Mouse (Mus musculus) CH12.LX (cell line): ENCODE measurements around the gene Pla1a. TPM values are rescaled to one million over a fixed set of nuclear protein-coding genes. Genes with fewer than 3 reads are reported as not detected.

ENCODE experiments used
- DNase-seq: peaks from one replicate; pipeline ENCODE4 v3.0.0-alpha.2; 2013; ENCODE audit errors: extremely low read depth
- H3K27ac ChIP-seq: 2 replicates; pipeline ENCODE4 v1.5.1; 2012; ENCODE audit warnings: low read depth, mild to moderate bottlenecking, control low read depth, moderate library complexity; ENCODE audit not compliant: insufficient read depth
- H3K27me3 ChIP-seq: replicated peaks from 2 replicates; pipeline ENCODE3; 2012; ENCODE audit warnings: inconsistent platforms
- H3K36me3 ChIP-seq, 2 experiments: replicated peaks in 1 of 2; 2 replicates each; pipeline versions ENCODE3 to v1.6.1; 2012; ENCODE audit warnings: inconsistent platforms in 1 of 2, low read length in 1 of 2, mild to moderate bottlenecking in 1 of 2, mixed read lengths in 1 of 2, moderate library complexity in 1 of 2; ENCODE audit not compliant: control insufficient read depth in 1 of 2, insufficient read depth in 1 of 2
- H3K4me1 ChIP-seq, 2 experiments: 2 replicates each; pipeline ENCODE4 v1.6.1; 2012; ENCODE audit warnings: inconsistent platforms in 1 of 2, moderate library complexity in 1 of 2; ENCODE audit not compliant: insufficient read depth in 2 of 2, control insufficient read depth in 1 of 2
- H3K4me2 ChIP-seq: 2 replicates; pipeline ENCODE4 v1.6.1; 2012; ENCODE audit warnings: low read depth, mild to moderate bottlenecking, control low read depth; ENCODE audit not compliant: poor library complexity, insufficient read depth, severe bottlenecking
- H3K4me3 ChIP-seq, 3 experiments: fragments of 150-350 bp in 1 of 3; sonication (generic) in 1 of 3; replicated peaks in 1 of 3; 2 replicates each; pipeline versions ENCODE3 to v1.5.1; 2011 to 2012; ENCODE audit warnings: low read depth in 2 of 3, low read length in 2 of 3, mild to moderate bottlenecking in 2 of 3, moderate library complexity in 2 of 3, control low read depth in 1 of 3, improper control_type of control experiment in 1 of 3, inconsistent platforms in 1 of 3, mixed read lengths in 1 of 3; ENCODE audit not compliant: poor library complexity in 1 of 3
- H3K79me2 ChIP-seq: replicated peaks from 2 replicates; pipeline ENCODE4 v1.6.1; 2012; ENCODE audit warnings: mild to moderate bottlenecking, moderate library complexity; ENCODE audit not compliant: control insufficient read depth, poor library complexity, insufficient read depth, severe bottlenecking; ENCODE audit errors: extremely low read depth
- H3K9ac ChIP-seq: 2 replicates; pipeline ENCODE4 v1.6.1; 2012; ENCODE audit warnings: low read depth, mild to moderate bottlenecking, control low read depth, moderate library complexity; ENCODE audit not compliant: insufficient read depth
- H3K9me3 ChIP-seq: replicated peaks from 2 replicates; pipeline ENCODE3; 2012; ENCODE audit warnings: low read length, inconsistent platforms, mixed read lengths
- CHD1 ChIP-seq: IDR thresholded peaks from 2 replicates; pipeline ENCODE4 v1.6.1; 2012; ENCODE audit warnings: low read depth, low read length, improper control_type of control experiment, inconsistent platforms
- CHD2 ChIP-seq: IDR thresholded peaks from 2 replicates; pipeline ENCODE4 v1.6.1; 2011; ENCODE audit warnings: low read length, improper control_type of control experiment
- E2F4 ChIP-seq: IDR thresholded peaks from 2 replicates; pipeline ENCODE4 v1.6.1; 2011; ENCODE audit warnings: low read depth, low read length, improper control_type of control experiment; ENCODE audit not compliant: insufficient replicate concordance
- ELF1 ChIP-seq: IDR thresholded peaks from 2 replicates; pipeline ENCODE4 v1.6.1; 2014; ENCODE audit warnings: low read depth, mild to moderate bottlenecking, inconsistent platforms, low read length, improper control_type of control experiment
- EP300 ChIP-seq: IDR thresholded peaks from 2 replicates; pipeline ENCODE4 v1.6.1; 2011; ENCODE audit warnings: low read length, improper control_type of control experiment
- ETS1 ChIP-seq: conservative IDR thresholded peaks from 2 replicates; pipeline ENCODE4 v1.6.1; 2012; ENCODE audit warnings: low read depth, mild to moderate bottlenecking, inconsistent platforms, low read length, improper control_type of control experiment, moderate library complexity
- GABPA ChIP-seq: IDR thresholded peaks from 2 replicates; pipeline ENCODE4 v1.6.1; 2012; ENCODE audit warnings: low read depth, low read length, improper control_type of control experiment, inconsistent platforms; ENCODE audit not compliant: insufficient replicate concordance
- HCFC1 ChIP-seq: IDR thresholded peaks from 2 replicates; pipeline ENCODE4 v1.6.1; 2012; ENCODE audit warnings: low read depth, mild to moderate bottlenecking, inconsistent platforms, low read length, improper control_type of control experiment
- IRF4 ChIP-seq: IDR thresholded peaks from 2 replicates; pipeline ENCODE4 v1.6.1; 2014; ENCODE audit warnings: low read depth, mild to moderate bottlenecking, inconsistent platforms, low read length, improper control_type of control experiment
- JUN ChIP-seq: IDR thresholded peaks from 2 replicates; pipeline ENCODE4 v1.6.1; 2011; ENCODE audit warnings: low read depth, mild to moderate bottlenecking, low read length, improper control_type of control experiment, moderate library complexity; ENCODE audit not compliant: insufficient read depth
- JUND ChIP-seq: conservative IDR thresholded peaks from 2 replicates; pipeline ENCODE4 v1.6.1; 2011; ENCODE audit warnings: low read depth, low read length, improper control_type of control experiment
- KAT2A ChIP-seq: IDR thresholded peaks from 2 replicates; pipeline ENCODE4 v1.6.1; 2012; ENCODE audit warnings: low read length, improper control_type of control experiment, inconsistent platforms; ENCODE audit not compliant: insufficient replicate concordance
- MAX ChIP-seq: IDR thresholded peaks from 2 replicates; pipeline ENCODE4 v1.6.1; 2011; ENCODE audit warnings: low read length, improper control_type of control experiment
- MAZ ChIP-seq: IDR thresholded peaks from 2 replicates; pipeline ENCODE4 v1.6.1; 2012; ENCODE audit warnings: low read depth, mild to moderate bottlenecking, inconsistent platforms, low read length, improper control_type of control experiment, moderate library complexity
- MEF2A ChIP-seq: IDR thresholded peaks from 2 replicates; pipeline ENCODE4 v1.6.1; 2014; ENCODE audit warnings: low read depth, mild to moderate bottlenecking, inconsistent platforms, low read length, improper control_type of control experiment, borderline replicate concordance
- MXI1 ChIP-seq: IDR thresholded peaks from 2 replicates; pipeline ENCODE4 v1.6.1; 2011; ENCODE audit warnings: mild to moderate bottlenecking, low read depth, low read length, improper control_type of control experiment
- MYC ChIP-seq: IDR thresholded peaks from 2 replicates; pipeline ENCODE4 v1.6.1; 2011; ENCODE audit warnings: low read depth, mild to moderate bottlenecking, improper control_type of control experiment, low read length
- NELFE ChIP-seq: IDR thresholded peaks from 2 replicates; pipeline ENCODE4 v1.6.1; 2011; ENCODE audit warnings: low read depth, low read length, improper control_type of control experiment
- PAX5 ChIP-seq: IDR thresholded peaks from 2 replicates; pipeline ENCODE4 v1.6.1; 2012; ENCODE audit warnings: low read length, inconsistent platforms, mixed read lengths
- POLR2AphosphoS2 ChIP-seq: IDR thresholded peaks from 2 replicates; pipeline ENCODE4 v1.6.1; 2011; ENCODE audit warnings: low read depth, low read length, improper control_type of control experiment
- RAD21 ChIP-seq: IDR thresholded peaks from 2 replicates; pipeline ENCODE4 v1.6.1; 2011; ENCODE audit warnings: low read depth, mild to moderate bottlenecking, low read length, improper control_type of control experiment, moderate library complexity
- RCOR1 ChIP-seq: conservative IDR thresholded peaks from 2 replicates; pipeline ENCODE4 v1.6.1; 2012; ENCODE audit warnings: low read depth, mild to moderate bottlenecking, inconsistent platforms, low read length, improper control_type of control experiment
- SIN3A ChIP-seq: IDR thresholded peaks from 2 replicates; pipeline ENCODE4 v1.6.1; 2012; ENCODE audit warnings: low read length, improper control_type of control experiment, inconsistent platforms
- SMC3 ChIP-seq: IDR thresholded peaks from 2 replicates; pipeline ENCODE4 v1.6.1; 2011; ENCODE audit warnings: low read depth, low read length, improper control_type of control experiment
- TBP ChIP-seq: conservative IDR thresholded peaks from 2 replicates; pipeline ENCODE4 v1.6.1; 2011; ENCODE audit warnings: low read depth, low read length, improper control_type of control experiment
- TCF12 ChIP-seq: IDR thresholded peaks from 2 replicates; pipeline ENCODE4 v1.6.1; 2014; ENCODE audit warnings: low read depth, mild to moderate bottlenecking, inconsistent platforms, low read length, improper control_type of control experiment
- USF1 ChIP-seq: IDR thresholded peaks from 2 replicates; pipeline ENCODE4 v1.6.1; 2014; ENCODE audit warnings: low read depth, mild to moderate bottlenecking, inconsistent platforms, low read length, improper control_type of control experiment
- ZC3H11A ChIP-seq: IDR thresholded peaks from 2 replicates; pipeline ENCODE4 v1.6.1; 2012; ENCODE audit warnings: low read depth, mild to moderate bottlenecking, inconsistent platforms, low read length, improper control_type of control experiment
- ZMIZ1 ChIP-seq: IDR thresholded peaks from 2 replicates; pipeline ENCODE4 v1.6.1; 2012; ENCODE audit warnings: low read depth, mild to moderate bottlenecking, inconsistent platforms, low read length, improper control_type of control experiment
- ZNF384 ChIP-seq: IDR thresholded peaks from 2 replicates; pipeline ENCODE4 v1.6.1; 2012; ENCODE audit warnings: low read depth, low read length, improper control_type of control experiment, inconsistent platforms
- dilution Hi-C: fragments of 300-500 bp; cut with MboI; formaldehyde crosslinking; loops from 2 replicates; pipeline ENCODE4 v1.14.3; 2020; ENCODE audit warnings: low sequenced_read_pairs; ENCODE audit not compliant: extremely low pct_unique_long_range_greater_than_20kb, extremely low pct_ligation_motif_present
- in situ Hi-C: fragments of 300-500 bp; cut with MboI; formaldehyde crosslinking; loops from 3 replicates; pipeline ENCODE4 v1.14.3; 2019; ENCODE audit warnings: low sequenced_read_pairs, low pct_ligation_motif_present, low pct_unique_long_range_greater_than_20kb, mixed read lengths
- polyA plus RNA-seq: library from polyadenylated mRNA; unstranded; fragments of >175 nt; gene quantifications from 2 replicates; pipeline ENCODE4 v1.2.1, GENCODE M21; 2012; ENCODE audit warnings: low read depth; ENCODE audit not compliant: insufficient read length
- total RNA-seq, 2 experiments: library from RNA; depleted of rRNA; stranded (reverse); fragments of 300-350 nt in 1 of 2; fragments of >200 nt in 1 of 2; gene quantifications; 2 replicates each; pipeline ENCODE4 v1.2.3; 2012 to 2014

Gene Pla1a
- total and polyA plus RNA-seq, 3 experiments, result 9.3 to 27.9 (median 14.3) TPM

DNA sequence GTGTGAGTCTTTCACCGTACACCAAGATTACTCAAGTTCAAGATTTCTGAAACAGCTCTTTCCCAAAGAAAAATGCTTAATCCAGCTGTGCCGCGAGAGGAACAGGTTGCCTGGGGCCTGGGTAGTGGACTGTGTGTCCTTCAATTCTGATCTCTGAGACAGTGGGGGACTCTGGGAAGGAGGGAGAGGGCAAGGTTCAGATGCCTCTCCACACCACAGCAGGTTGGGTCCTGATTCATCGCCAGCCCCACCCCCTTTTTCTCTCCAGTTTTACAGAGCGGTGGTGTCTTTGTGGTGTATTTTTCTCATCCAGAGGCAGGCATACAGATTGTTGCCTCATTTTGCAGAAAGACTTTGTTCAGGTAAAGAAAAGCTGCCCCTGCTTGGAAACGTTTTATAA, 34.7 kb downstream of the Pla1a start:
- dilution Hi-C loops, result no loop called here
- H3K9ac ChIP-seq, result 0 out of 2 replicates have a peak overlapping the region, but pooled peaks have one; percentile 6
- peaks cover 0 to 6% of the 10 kb centered on the region in 2 experiments for H3K36me3 ChIP-seq
- H3K79me2 ChIP-seq, result peaks cover 4% of the 10 kb centered on the region; the same call in 1 of the 2 replicates
- TF ChIP-seq MAZ, result no peak
- no peak for TF ChIP-seq ZNF384
- TF ChIP-seq MEF2A, result no peak
- 0 out of 2 replicates have a peak, but pooled peaks have one; percentile 5 for TF ChIP-seq ETS1
- TF ChIP-seq GABPA, result no peak
- no peak for TF ChIP-seq ZMIZ1
- no peak for TF ChIP-seq PAX5
- H3K4me1 ChIP-seq, result peaks cover 44 to 92% of the 10 kb centered on the region in 2 experiments
- H3K27ac ChIP-seq, result peak overlapping the region; percentile 52
- H3K4me3 ChIP-seq, result no peak overlapping the region
- no peak overlapping the region for H3K4me2 ChIP-seq
- H3K9me3 ChIP-seq, result no peaks in the 10 kb centered on the region
- H3K27me3 ChIP-seq, result no peaks in the 10 kb centered on the region
- DNase-seq, result no peak
- in situ Hi-C loops, result no loop called here

- Histone ChIP-seq H3K27ac (peak overlapping the region; percentile 99), H3K4me3 (peak overlapping the region; percentile 1 to 39 (median 8)), H3K9ac (peak overlapping the region; percentile 29), H3K4me2 (peak overlapping the region; percentile 68), H3K9me3 (no peaks in the 10 kb centered on the region), H3K27me3 (no peaks in the 10 kb centered on the region), H3K4me1 (peaks cover 45 to 80% of the 10 kb centered on the region in 2 experiments), H3K36me3 (peaks cover 0 to 6% of the 10 kb centered on the region in 2 experiments), H3K79me2 (peaks cover 4% of the 10 kb centered on the region; the same call in 1 of the 2 replicates)
- peak; percentile 93 for DNase-seq
- in situ Hi-C loops (no loop called here), dilution Hi-C loops (no loop called here)
- TF ChIP-seq SIN3A, result peak; percentile 87
- no peak for TF ChIP-seq CHD1
- TF ChIP-seq JUND, result peak; percentile 97
- peak; percentile 98 for TF ChIP-seq MEF2A
- peak; percentile 56; the same call in 1 of the 2 replicates for TF ChIP-seq HCFC1
- peak; percentile 80 for TF ChIP-seq MAZ
- TF ChIP-seq PAX5, result no peak
- TF ChIP-seq MAX, result peak; percentile 77
- peak; percentile 85 for TF ChIP-seq CHD2
- TF ChIP-seq NELFE, result peak; percentile 26; the same call in 1 of the 2 replicates
- TF ChIP-seq IRF4, result peak; percentile 95
- peak; percentile 15 for TF ChIP-seq RAD21
- TF ChIP-seq USF1, result no peak
- TF ChIP-seq ZC3H11A, result no peak; the same call in 1 of the 2 replicates
- peak; percentile 74 for TF ChIP-seq ZMIZ1
- TF ChIP-seq MXI1, result peak; percentile 89
- peak; percentile 95 for TF ChIP-seq JUN
- peak; percentile 99 for TF ChIP-seq ETS1
- peak; percentile 46; the same call in 1 of the 2 replicates for TF ChIP-seq ZNF384
- peak; percentile 89 for TF ChIP-seq EP300
- no peak for TF ChIP-seq E2F4
- peak; percentile 68 for TF ChIP-seq GABPA
- no peak for TF ChIP-seq KAT2A
- no peak for TF ChIP-seq POLR2AphosphoS2
- peak; percentile 82; the same call in 1 of the 2 replicates for TF ChIP-seq TBP
- TF ChIP-seq TCF12, result peak; percentile 85
- TF ChIP-seq RCOR1, result peak; percentile 83
- TF ChIP-seq ELF1, result peak; percentile 55
- TF ChIP-seq SMC3, result peak; percentile 38
- peak; percentile 93 for TF ChIP-seq MYC
Observed at GRCm38 (mm10) chr16:38396155-38396554, 36.8 kb downstream of the Pla1a start.
